Mouse (Mus musculus) midbrain, embryonic 10.5 days (tissue): ENCODE measurements around the gene Kctd11. TPM values are rescaled to one million over a fixed set of nuclear protein-coding genes. Genes with fewer than 3 reads are reported as not detected.
"Not testable (repeated sequence)": the region's sequence is repeated elsewhere in the genome, so short reads cannot be mapped to it uniquely, and the experiment has no call there.

Experiments
- DNase-seq: peaks from one replicate; pipeline ENCODE4 v3.0.0-alpha.2; 2017; ENCODE audit warnings: low spot score
- H3K27ac ChIP-seq: fragments of 300-500 bp; sonication (generic); replicated peaks from 2 replicates; pipeline ENCODE4 v1.5.1; 2016; ENCODE audit warnings: mild to moderate bottlenecking
- H3K27me3 ChIP-seq: fragments of 300-500 bp; sonication (generic); 2 replicates; pipeline ENCODE4 v1.6.1; 2016; ENCODE audit warnings: low read depth, mild to moderate bottlenecking; ENCODE audit not compliant: poor library complexity, severe bottlenecking
- H3K36me3 ChIP-seq: fragments of 300-500 bp; sonication (generic); 2 replicates; pipeline ENCODE4 v1.6.1; 2016; ENCODE audit warnings: mild to moderate bottlenecking, moderate library complexity
- H3K4me1 ChIP-seq: fragments of 300-500 bp; sonication (generic); 2 replicates; pipeline ENCODE4 v1.6.1; 2016
- H3K4me3 ChIP-seq: fragments of 300-500 bp; sonication (generic); 2 replicates; pipeline ENCODE4 v1.5.1; 2016; ENCODE audit warnings: mild to moderate bottlenecking, moderate library complexity
- H3K9me3 ChIP-seq: fragments of 300-500 bp; sonication (generic); replicated peaks from 2 replicates; pipeline ENCODE4 v1.6.1; 2016; ENCODE audit warnings: mild to moderate bottlenecking
- WGBS: fragments of 180-500 bp; shearing (Covaris S2); methylation state at CpG from one replicate; pipeline ENCODE4 v1.1.7; 2016; 5-methylcytosine and 5-hydroxymethylcytosine counted together
- polyA plus RNA-seq: library from polyadenylated mRNA; unstranded; fragments of >200 nt; fragmentation: Nextera tagmentation; extraction: Ambion mirVana; gene quantifications from 2 replicates; pipeline ENCODE4 v1.2.1, GENCODE M21; 2016

Gene Kctd11
- polyA plus RNA-seq, 1 experiment from 2014 or later: 7.0 TPM

GRCm38 (mm10) chr11:69871822-69872221 lies 9.4 kb downstream of the Kctd11 start:
- no peaks in the 10 kb centered on the region for H3K27me3 ChIP-seq
- H3K4me1 ChIP-seq: peaks cover 9% of the 10 kb centered on the region
- H3K9me3 ChIP-seq: no peaks in the 10 kb centered on the region
- no peak for DNase-seq
- no peak overlapping the region for H3K4me3 ChIP-seq
- no peaks in the 10 kb centered on the region for H3K36me3 ChIP-seq
- 86% methylated on average over 7 of the region's 7 CpGs for WGBS
- no peak overlapping the region for H3K27ac ChIP-seq

- no peak overlapping the region for H3K4me3 ChIP-seq
- H3K4me1 ChIP-seq: peaks cover 6% of the 10 kb centered on the region; the same call in 1 of the 2 replicates
- no peaks in the 10 kb centered on the region for H3K36me3 ChIP-seq
- no peaks in the 10 kb centered on the region for H3K9me3 ChIP-seq
- H3K27ac ChIP-seq: no peak overlapping the region
- no peaks in the 10 kb centered on the region for H3K27me3 ChIP-seq
- 100% methylated on average over 2 of the region's 2 CpGs for WGBS
- no peak for DNase-seq
These were observed 10.7 kb downstream of the Kctd11 start for GRCm38 (mm10) chr11:69870289-69871069.

- H3K36me3 ChIP-seq: no peaks in the 10 kb centered on the region
- no peak for DNase-seq
- no peaks in the 10 kb centered on the region for H3K9me3 ChIP-seq
- H3K27ac ChIP-seq: no peak overlapping the region
- H3K27me3 ChIP-seq: no peaks in the 10 kb centered on the region
- H3K4me3 ChIP-seq: no peak overlapping the region
- H3K4me1 ChIP-seq: peaks cover 14% of the 10 kb centered on the region
- 76% methylated on average over 9 of the region's 9 CpGs for WGBS
These were observed 13.9 kb downstream of the Kctd11 start for GRCm38 (mm10) chr11:69867335-69867734.

GRCm38 (mm10) chr11:69865561-69865960 lies 15.6 kb downstream of the Kctd11 start:
- Histone ChIP-seq H3K4me1 (peaks cover 14% of the 10 kb centered on the region), H3K9me3 (no peaks in the 10 kb centered on the region), H3K27me3 (no peaks in the 10 kb centered on the region), H3K36me3 (no peaks in the 10 kb centered on the region), H3K4me3 (no peak overlapping the region), H3K27ac (no peak overlapping the region)
- 89% methylated on average over 9 of the region's 9 CpGs for WGBS
- no peak for DNase-seq

- H3K27ac ChIP-seq: 0 out of 2 replicates have a peak overlapping the region, but pooled peaks have one; percentile 33
- 65% methylated on average over 8 of the region's 8 CpGs for WGBS
These were observed 16.9 kb downstream of the Kctd11 start for GRCm38 (mm10) chr11:69864138-69864860.

GRCm38 (mm10) chr11:69863729-69864128 lies 17.5 kb downstream of the Kctd11 start:
- not testable (repeated sequence) for DNase-seq, H3K36me3 ChIP-seq, H3K9me3 ChIP-seq, H3K4me3 ChIP-seq
- Histone ChIP-seq H3K27ac (0 out of 2 replicates have a peak overlapping the region, but pooled peaks have one; percentile 33), H3K27me3 (peaks cover 14% of the 10 kb centered on the region), H3K4me1 (peaks cover 15% of the 10 kb centered on the region)
- WGBS: 78% methylated on average over 3 of the region's 3 CpGs

More at GRCm38 (mm10) chr11:69864138-69864860, 16.9 kb downstream of the Kctd11 start:
- no peak for DNase-seq
- Histone ChIP-seq H3K4me1 (peaks cover 14% of the 10 kb centered on the region), H3K9me3 (no peaks in the 10 kb centered on the region), H3K4me3 (no peak overlapping the region), H3K36me3 (no peaks in the 10 kb centered on the region), H3K27me3 (peaks cover 8% of the 10 kb centered on the region)

GRCm38 (mm10) chr11:69858113-69858998 lies 22.9 kb downstream of the Kctd11 start, which contains the start of gene Tnk1:
Gene Tnk1 (minus strand): TSS chr11:69858730.
- peaks cover 42% of the 10 kb centered on the region for H3K27me3 ChIP-seq
- no peak for DNase-seq
- H3K4me3 ChIP-seq: 0 out of 2 replicates have a peak within 1 kb of the TSS, but pooled peaks have one; percentile 3
- H3K9me3 ChIP-seq: no peaks in the 10 kb centered on the region
- no peaks in the 10 kb centered on the region for H3K36me3 ChIP-seq
- no peak within 1 kb of the TSS for H3K27ac ChIP-seq
- 22% methylated on average over 30 of the region's 30 CpGs for WGBS
- H3K4me1 ChIP-seq: peaks cover 18% of the 10 kb centered on the region

- no peak overlapping the region; the same call in 1 of the 2 replicates for H3K27ac ChIP-seq
- 0 out of 2 replicates have a peak overlapping the region, but pooled peaks have one; percentile 9 for H3K4me3 ChIP-seq
These were observed 25.9 kb downstream of the Kctd11 start for GRCm38 (mm10) chr11:69855347-69855746.

GRCm38 (mm10) chr11:69854680-69855079 lies 26.5 kb downstream of the Kctd11 start:
- DNase-seq: no peak
- H3K4me1 ChIP-seq: peaks cover 30% of the 10 kb centered on the region
- H3K4me3 ChIP-seq: no peak overlapping the region
- WGBS: 89% methylated on average over 10 of the region's 10 CpGs
- 0 out of 2 replicates have a peak overlapping the region, but pooled peaks have one; percentile 33 for H3K27ac ChIP-seq
- peaks cover 28% of the 10 kb centered on the region for H3K36me3 ChIP-seq
- no peaks in the 10 kb centered on the region for H3K9me3 ChIP-seq
- H3K27me3 ChIP-seq: peaks cover 38% of the 10 kb centered on the region

More at GRCm38 (mm10) chr11:69855347-69855746, 25.9 kb downstream of the Kctd11 start:
- Histone ChIP-seq H3K9me3 (no peaks in the 10 kb centered on the region), H3K36me3 (peaks cover 22% of the 10 kb centered on the region), H3K27me3 (peaks cover 42% of the 10 kb centered on the region), H3K4me1 (peaks cover 29% of the 10 kb centered on the region)
- WGBS: 24% methylated on average over 16 of the region's 16 CpGs
- peak; percentile 53 for DNase-seq

- Histone ChIP-seq H3K36me3 (peaks cover 35% of the 10 kb centered on the region), H3K4me3 (no peak overlapping the region), H3K9me3 (no peaks in the 10 kb centered on the region), H3K27ac (peak overlapping the region; percentile 14; the same call in 1 of the 2 replicates), H3K27me3 (peaks cover 31% of the 10 kb centered on the region), H3K4me1 (peaks cover 33% of the 10 kb centered on the region)
- no peak for DNase-seq
- 80% methylated on average over 7 of the region's 7 CpGs for WGBS
These were observed 27.2 kb downstream of the Kctd11 start for GRCm38 (mm10) chr11:69853994-69854393.

GRCm38 (mm10) chr11:69850754-69851153 lies 30.5 kb downstream of the Kctd11 start:
- Histone ChIP-seq H3K4me1 (peaks cover 52% of the 10 kb centered on the region), H3K27ac (no peak overlapping the region), H3K4me3 (no peak overlapping the region), H3K27me3 (peaks cover 3% of the 10 kb centered on the region; the same call in 1 of the 2 replicates), H3K9me3 (no peaks in the 10 kb centered on the region), H3K36me3 (peaks cover 50% of the 10 kb centered on the region)
- no peak for DNase-seq
- 85% methylated on average over 8 of the region's 8 CpGs for WGBS

- H3K4me1 ChIP-seq: peaks cover 51% of the 10 kb centered on the region
- H3K27ac ChIP-seq: no peak overlapping the region
- 96% methylated on average over 15 of the region's 15 CpGs for WGBS
- peaks cover 50% of the 10 kb centered on the region for H3K36me3 ChIP-seq
- no peak for DNase-seq
- H3K27me3 ChIP-seq: no peaks in the 10 kb centered on the region
- no peak overlapping the region for H3K4me3 ChIP-seq
- H3K9me3 ChIP-seq: no peaks in the 10 kb centered on the region
These were observed 31.3 kb downstream of the Kctd11 start for GRCm38 (mm10) chr11:69849884-69850283.
